Mouse (Mus musculus) c-Kit-positive CD71-negative TER-119-negative erythroid progenitor cells, embryonic 14.5 days (primary cell): ENCODE data around the gene Ssxb3.
"Not testable (repeated sequence)": the region's sequence is repeated elsewhere in the genome, so short reads cannot be mapped to it uniquely, and the experiment has no call there.

Experiments
- DNase-seq: peaks from one replicate; pipeline ENCODE4 v3.0.0-alpha.2; 2013; ENCODE audit warnings: low read depth

Gene Ssxb3

DNA sequence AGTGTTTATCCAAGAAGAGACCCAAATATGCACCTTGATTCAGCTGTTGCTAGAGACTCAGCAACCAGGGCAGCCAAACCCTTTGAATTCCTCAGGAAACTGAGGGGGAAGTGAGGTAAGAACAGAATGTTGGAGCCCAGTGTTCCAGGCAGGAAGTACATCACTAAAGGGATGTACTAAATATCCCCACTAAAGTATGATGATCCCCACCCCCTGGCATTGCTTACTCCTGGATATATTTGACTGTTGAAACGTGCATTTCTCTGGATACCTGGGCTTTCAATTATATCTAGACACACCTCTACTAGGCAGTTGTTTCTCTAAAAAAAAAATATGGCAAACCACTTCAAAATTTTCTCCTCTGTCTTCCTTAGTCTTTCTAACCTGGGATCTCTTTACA lies at the start of gene Ssxb3:
Gene Ssxb3 (minus strand): TSS at position 101 of the 400 bp plus-strand sequence.
- DNase-seq = not testable (repeated sequence)

DNA sequence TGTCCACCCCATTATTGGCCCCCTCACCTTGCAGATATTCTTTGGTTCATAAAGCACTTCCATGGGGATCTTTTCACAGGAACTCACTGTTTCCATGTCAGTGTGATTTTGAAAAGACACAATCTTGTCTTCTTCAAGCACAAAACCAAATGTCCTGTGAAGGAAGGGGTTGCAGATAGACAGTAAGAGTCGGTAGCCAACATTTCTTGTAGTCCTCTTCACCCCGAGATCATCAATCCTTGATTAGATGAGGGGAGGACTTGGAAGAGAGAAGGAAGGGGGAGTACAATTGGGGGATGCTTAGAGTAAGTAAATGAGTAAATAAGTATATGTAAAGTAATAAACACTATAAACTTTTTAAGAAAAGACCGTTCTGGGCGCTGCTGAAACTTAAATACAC lies 43.5 kb downstream of the Ssxb3 start, which contains the start of gene Ssxb6:
Gene Ssxb6 (minus strand): TSS at position 101 of the 400 bp plus-strand sequence.
- not testable (repeated sequence) for DNase-seq
